Comparison of ENCODE assay signal across 9 mouse cellular contexts in genomic region chr7:16183663-16184062, GRCm38 (mm10). TPM values are rescaled to one million over a fixed set of nuclear protein-coding genes. Genes with fewer than 3 reads are reported as not detected.
A peak's percentile ranks its signal among the peaks of the same experiment; 100 is the strongest.
DNase-seq lines count a peak whose midpoint lies in the region; ATAC-seq and TF ChIP-seq lines count a peak whose summit lies in the region.
"Had no signal": no experiment of that assay in that cellular context is flagged by ENCODE, and none has a peak within 500 bp of the region (broad histone marks: within the 10 kb centered on the region; RNA-seq: fewer than 3 reads in every experiment).

No protein-coding gene starts in this region.

- peak; percentile 84 for DNase-seq in intestine, embryonic 14.5 days (ENCODE audit: low spot score)
- DNase-seq in NIH3T3 (ENCODE audit: low read depth), result peak; percentile 81
- DNase-seq in lung, postnatal 14 days, result peak; percentile 74
- no peak for DNase-seq in layer of hippocampus, adult 2 months (ENCODE audit: low spot score in 2 of 2)
- DNase-seq in layer of hippocampus, adult 8-10 months (ENCODE audit: low spot score in 2 of 2), result no peak
- DNase-seq in right cerebral cortex, adult 18-20 months, result no peak

- no peaks in the 10 kb centered on the region for H3K9me3 ChIP-seq in intestine, embryonic 14.5 days (ENCODE audit: control insufficient read depth, low read length)
- H3K9me3 ChIP-seq in intestine, embryonic 16.5 days (ENCODE audit: control insufficient read depth, low read length), result no peaks in the 10 kb centered on the region

- peaks cover 35% of the 10 kb centered on the region for H3K36me3 ChIP-seq in intestine, embryonic 14.5 days (ENCODE audit: control insufficient read depth, insufficient read depth, low read length)
- H3K36me3 ChIP-seq in intestine, embryonic 16.5 days (ENCODE audit: control insufficient read depth, insufficient read depth, low read length), result no peaks in the 10 kb centered on the region

- H3K27me3 ChIP-seq in intestine, embryonic 14.5 days (replicated peaks; ENCODE audit: control insufficient read depth, insufficient read depth, low read length), result no peaks in the 10 kb centered on the region
- H3K27me3 ChIP-seq in intestine, embryonic 16.5 days (replicated peaks; ENCODE audit: control insufficient read depth, insufficient read depth, low read length), result no peaks in the 10 kb centered on the region; the same call in 1 of the 2 replicates

- 24% methylated on average over 8 of the region's 8 CpGs for WGBS in intestine, embryonic 14.5 days
- 23% methylated on average over 8 of the region's 8 CpGs for WGBS in intestine, embryonic 16.5 days

- no peak for ATAC-seq in intestine, embryonic 14.5 days (replicated peaks; ENCODE audit: low FRiP score, low TSS enrichment, low read depth)
- ATAC-seq in intestine, embryonic 16.5 days, result no peak
- peak; percentile 86 for ATAC-seq in granulocyte monocyte progenitor cell, adult 5-6 weeks (replicated peaks; ENCODE audit: poor library complexity, severe bottlenecking)

- no peak overlapping the region for H3K4me3 ChIP-seq in intestine, embryonic 14.5 days (ENCODE audit: low read depth, low read length)
- no peak overlapping the region for H3K4me3 ChIP-seq in intestine, embryonic 16.5 days (ENCODE audit: low read length)
- no peak overlapping the region for H3K4me3 ChIP-seq in layer of hippocampus, adult 2 months

- no peak overlapping the region for H3K9ac ChIP-seq in intestine, embryonic 14.5 days (ENCODE audit: low read length)
- H3K9ac ChIP-seq in intestine, embryonic 16.5 days (ENCODE audit: low read depth, low read length), result no peak overlapping the region

- no peaks in the 10 kb centered on the region for H3K4me1 ChIP-seq in intestine, embryonic 14.5 days (replicated peaks; ENCODE audit: control insufficient read depth, insufficient read depth, low read length)
- H3K4me1 ChIP-seq in intestine, embryonic 16.5 days (ENCODE audit: control insufficient read depth, insufficient read depth, low read length), result no peaks in the 10 kb centered on the region

- no peak overlapping the region for H3K4me2 ChIP-seq in intestine, embryonic 14.5 days (ENCODE audit: low read length)
- H3K4me2 ChIP-seq in intestine, embryonic 16.5 days (ENCODE audit: low read depth, low read length), result no peak overlapping the region

- TF ChIP-seq CTCF in layer of hippocampus, adult 2 months (conservative IDR thresholded peaks at IDR 0.05), result no peak

- H3K27ac ChIP-seq in intestine, embryonic 14.5 days (ENCODE audit: low read depth), result no peak overlapping the region
- H3K27ac ChIP-seq in intestine, embryonic 16.5 days (ENCODE audit: low read length), result no peak overlapping the region
- H3K27ac ChIP-seq in layer of hippocampus, adult 2 months, result no peak overlapping the region

RNA-seq across cellular contexts. Expression of gene Meis3, which starts 8.8 kb away (rescaled TPM):
- 47.0 and 48.6 TPM in 2 replicates for polyA plus RNA-seq in intestine, embryonic 14.5 days (2014; fragmentation: Nextera tagmentation; extraction: Ambion mirVana)
- polyA plus RNA-seq in intestine, embryonic 16.5 days (2015; fragmentation: Nextera tagmentation; extraction: Ambion mirVana), result 30.0 TPM in 2 replicates
- not detected in 2 replicates for total RNA-seq in granulocyte monocyte progenitor cell, adult 5-6 weeks (2014; fragmentation: Nextera tagmentation)
- not detected in 2 replicates for total RNA-seq in granulocyte monocyte progenitor cell, adult 5-6 weeks (2017)
- 10 to 100 TPM; 37.3 to 38.6 TPM for total RNA-seq in layer of hippocampus, adult 2 months (2021)
- 10 to 100 TPM; 36.4 to 42.8 (median 40.1) TPM for total RNA-seq in layer of hippocampus, adult 8-10 months (2022)

RNA-seq across cellular contexts. Expression of gene Dhx34, which starts 38.2 kb away (rescaled TPM):
- 11.4 and 17.3 TPM in 2 replicates for polyA plus RNA-seq in intestine, embryonic 14.5 days (2014; fragmentation: Nextera tagmentation; extraction: Ambion mirVana)
- 27.2 and 29.8 TPM in 2 replicates for polyA plus RNA-seq in intestine, embryonic 16.5 days (2015; fragmentation: Nextera tagmentation; extraction: Ambion mirVana)
- 5.5 and 8.7 TPM in 2 replicates for total RNA-seq in granulocyte monocyte progenitor cell, adult 5-6 weeks (2014; fragmentation: Nextera tagmentation)
- 4.4 and 9.4 TPM in 2 replicates for total RNA-seq in granulocyte monocyte progenitor cell, adult 5-6 weeks (2017)
- total RNA-seq in layer of hippocampus, adult 2 months (2021), result 10 to 100 TPM; 12.3 to 12.4 TPM
- total RNA-seq in layer of hippocampus, adult 8-10 months (2022), result 10 to 100 TPM; 12.4 to 17.6 (median 13.5) TPM

RNA-seq across cellular contexts. Expression of gene Slc8a2, which starts 54.0 kb away (rescaled TPM):
- 0.23 and 0.38 TPM in 2 replicates for polyA plus RNA-seq in intestine, embryonic 14.5 days (2014; fragmentation: Nextera tagmentation; extraction: Ambion mirVana)
- polyA plus RNA-seq in intestine, embryonic 16.5 days (2015; fragmentation: Nextera tagmentation; extraction: Ambion mirVana), result 0.15 and 0.21 TPM in 2 replicates
- not detected in 2 replicates for total RNA-seq in granulocyte monocyte progenitor cell, adult 5-6 weeks (2014; fragmentation: Nextera tagmentation)
- not detected in 2 replicates for total RNA-seq in granulocyte monocyte progenitor cell, adult 5-6 weeks (2017)
- 100 to 1,000 TPM; 305 to 320 TPM for total RNA-seq in layer of hippocampus, adult 2 months (2021)
- 100 to 1,000 TPM; 237 to 262 (median 255) TPM for total RNA-seq in layer of hippocampus, adult 8-10 months (2022)
- total RNA-seq: liver, adult 2 months had no signal

Comparison
In these comparisons a context has a peak if more than half of its experiments do, and no peak if none do; other contexts are left out.
1. DNase-seq: peak in intestine, embryonic 14.5 days (single experiment), NIH3T3 (single experiment) and lung, postnatal 14 days (single experiment); none in layer of hippocampus, adult 2 months (0 of 2), layer of hippocampus, adult 8-10 months (0 of 2) and right cerebral cortex, adult 18-20 months (single experiment).
2. RNA of gene Meis3, which starts 8.8 kb away (total RNA-seq): 36.4 to 42.8 TPM in layer of hippocampus, adult 8-10 months and 37.3 to 38.6 TPM in layer of hippocampus, adult 2 months; not detected in granulocyte monocyte progenitor cell, adult 5-6 weeks; every median in the first group is over 10 times any median in the second.
3. RNA of gene Slc8a2, which starts 54.0 kb away (total RNA-seq): 305 to 320 TPM in layer of hippocampus, adult 2 months and 237 to 262 TPM in layer of hippocampus, adult 8-10 months; not detected in granulocyte monocyte progenitor cell, adult 5-6 weeks; every median in the first group is over 100 times any median in the second.